Mouse (Mus musculus) T-helper 2 cell (primary cell): ENCODE measurements around the gene Adck1.
"Not testable (repeated sequence)": the region's sequence is repeated elsewhere in the genome, so short reads cannot be mapped to it uniquely, and the experiment has no call there.

Experiments
- in situ Hi-C: fragments of 300-600 bp; cut with MboI, MseI; formaldehyde crosslinking; loops from one replicate; pipeline ENCODE4 v1.15.1; 2025; ENCODE audit warnings: high pct_unique_total_duplicates

Adck1 gene

GRCm38 (mm10) chr12:88360441-88361119 is at the start of gene Adck1:
Gene Adck1 (plus strand): TSS chr12:88360554.
- in situ Hi-C loops: no loop called here

GRCm38 (mm10) chr12:88314556-88314955 is 45.8 kb upstream of the Adck1 start:
- in situ Hi-C loops: no loop called here

- in situ Hi-C loops: not testable (repeated sequence)
These were observed 36.4 kb upstream of the Adck1 start, which contains the start of gene Gm5039 for GRCm38 (mm10) chr12:88323926-88324325. Gene Gm5039 (minus strand): TSS chr12:88324026.

GRCm38 (mm10) chr12:88336662-88337413 is 23.5 kb upstream of the Adck1 start:
- in situ Hi-C loops: not testable (repeated sequence)

GRCm38 (mm10) chr12:88341286-88341685 is 19.1 kb upstream of the Adck1 start:
- in situ Hi-C loops: not testable (repeated sequence)

GRCm38 (mm10) chr12:88354182-88354702 is 6.1 kb upstream of the Adck1 start:
- in situ Hi-C loops: no loop called here

- in situ Hi-C loops: no loop called here
These were observed 729 bp downstream of the Adck1 start for GRCm38 (mm10) chr12:88361120-88361445.

- in situ Hi-C loops: no loop called here
These were observed 7.3 kb downstream of the Adck1 start for GRCm38 (mm10) chr12:88367673-88368072.

GRCm38 (mm10) chr12:88368618-88369017 is 8.3 kb downstream of the Adck1 start:
- in situ Hi-C loops: no loop called here

- in situ Hi-C loops: not testable (repeated sequence)
These were observed 9.3 kb downstream of the Adck1 start for GRCm38 (mm10) chr12:88369690-88370089.

GRCm38 (mm10) chr12:88370321-88370720 is 10.0 kb downstream of the Adck1 start:
- in situ Hi-C loops: not testable (repeated sequence)

- in situ Hi-C loops: no loop called here
These were observed 11.7 kb downstream of the Adck1 start for GRCm38 (mm10) chr12:88372018-88372417.

- in situ Hi-C loops: no loop called here
These were observed 16.5 kb downstream of the Adck1 start for GRCm38 (mm10) chr12:88376820-88377219.

GRCm38 (mm10) chr12:88378256-88378655 is 17.9 kb downstream of the Adck1 start:
- in situ Hi-C loops: no loop called here

- in situ Hi-C loops: no loop called here
These were observed 28.5 kb downstream of the Adck1 start for GRCm38 (mm10) chr12:88388832-88389231.

GRCm38 (mm10) chr12:88398658-88399057 is 38.3 kb downstream of the Adck1 start:
- in situ Hi-C loops: no loop called here

- in situ Hi-C loops: no loop called here
These were observed 43.2 kb downstream of the Adck1 start for GRCm38 (mm10) chr12:88403541-88403940.

- in situ Hi-C loops: no loop called here
These were observed 44.8 kb downstream of the Adck1 start for GRCm38 (mm10) chr12:88405113-88405512.

GRCm38 (mm10) chr12:88407996-88408322 is 47.6 kb downstream of the Adck1 start:
- in situ Hi-C loops: no loop called here

- in situ Hi-C loops: no loop called here
These were observed 48.1 kb downstream of the Adck1 start for GRCm38 (mm10) chr12:88408323-88409047.

- in situ Hi-C loops: no loop called here
These were observed 52.9 kb downstream of the Adck1 start for GRCm38 (mm10) chr12:88413239-88413638.

GRCm38 (mm10) chr12:88419912-88420621 is 59.7 kb downstream of the Adck1 start:
- in situ Hi-C loops: no loop called here
